Mouse (Mus musculus) CH12.LX (cell line): ENCODE measurements around the gene Fgd6.

ENCODE experiments used
- CTCF ChIP-seq, 2 experiments: IDR thresholded peaks in 1 of 2; conservative IDR thresholded peaks in 1 of 2; 2 replicates each; pipeline ENCODE4 v1.5.1; 2011 to 2012; ENCODE audit warnings: low read depth in 2 of 2, low read length in 2 of 2, improper control_type of control experiment in 1 of 2, inconsistent platforms in 1 of 2, mild to moderate bottlenecking in 1 of 2, moderate library complexity in 1 of 2
- EP300 ChIP-seq: IDR thresholded peaks from 2 replicates; pipeline ENCODE4 v1.6.1; 2011; ENCODE audit warnings: low read length, improper control_type of control experiment
- ETS1 ChIP-seq: conservative IDR thresholded peaks from 2 replicates; pipeline ENCODE4 v1.6.1; 2012; ENCODE audit warnings: low read depth, mild to moderate bottlenecking, inconsistent platforms, low read length, improper control_type of control experiment, moderate library complexity
- HCFC1 ChIP-seq: IDR thresholded peaks from 2 replicates; pipeline ENCODE4 v1.6.1; 2012; ENCODE audit warnings: low read depth, mild to moderate bottlenecking, inconsistent platforms, low read length, improper control_type of control experiment
- MAX ChIP-seq: IDR thresholded peaks from 2 replicates; pipeline ENCODE4 v1.6.1; 2011; ENCODE audit warnings: low read length, improper control_type of control experiment
- MAZ ChIP-seq: IDR thresholded peaks from 2 replicates; pipeline ENCODE4 v1.6.1; 2012; ENCODE audit warnings: low read depth, mild to moderate bottlenecking, inconsistent platforms, low read length, improper control_type of control experiment, moderate library complexity
- MXI1 ChIP-seq: IDR thresholded peaks from 2 replicates; pipeline ENCODE4 v1.6.1; 2011; ENCODE audit warnings: mild to moderate bottlenecking, low read depth, low read length, improper control_type of control experiment
- PAX5 ChIP-seq: IDR thresholded peaks from 2 replicates; pipeline ENCODE4 v1.6.1; 2012; ENCODE audit warnings: low read length, inconsistent platforms, mixed read lengths
- POLR2AphosphoS2 ChIP-seq: IDR thresholded peaks from 2 replicates; pipeline ENCODE4 v1.6.1; 2011; ENCODE audit warnings: low read depth, low read length, improper control_type of control experiment
- RCOR1 ChIP-seq: conservative IDR thresholded peaks from 2 replicates; pipeline ENCODE4 v1.6.1; 2012; ENCODE audit warnings: low read depth, mild to moderate bottlenecking, inconsistent platforms, low read length, improper control_type of control experiment
- SMC3 ChIP-seq: IDR thresholded peaks from 2 replicates; pipeline ENCODE4 v1.6.1; 2011; ENCODE audit warnings: low read depth, low read length, improper control_type of control experiment
- TBP ChIP-seq: conservative IDR thresholded peaks from 2 replicates; pipeline ENCODE4 v1.6.1; 2011; ENCODE audit warnings: low read depth, low read length, improper control_type of control experiment
- TCF12 ChIP-seq: IDR thresholded peaks from 2 replicates; pipeline ENCODE4 v1.6.1; 2014; ENCODE audit warnings: low read depth, mild to moderate bottlenecking, inconsistent platforms, low read length, improper control_type of control experiment
- USF1 ChIP-seq: IDR thresholded peaks from 2 replicates; pipeline ENCODE4 v1.6.1; 2014; ENCODE audit warnings: low read depth, mild to moderate bottlenecking, inconsistent platforms, low read length, improper control_type of control experiment

DNA sequence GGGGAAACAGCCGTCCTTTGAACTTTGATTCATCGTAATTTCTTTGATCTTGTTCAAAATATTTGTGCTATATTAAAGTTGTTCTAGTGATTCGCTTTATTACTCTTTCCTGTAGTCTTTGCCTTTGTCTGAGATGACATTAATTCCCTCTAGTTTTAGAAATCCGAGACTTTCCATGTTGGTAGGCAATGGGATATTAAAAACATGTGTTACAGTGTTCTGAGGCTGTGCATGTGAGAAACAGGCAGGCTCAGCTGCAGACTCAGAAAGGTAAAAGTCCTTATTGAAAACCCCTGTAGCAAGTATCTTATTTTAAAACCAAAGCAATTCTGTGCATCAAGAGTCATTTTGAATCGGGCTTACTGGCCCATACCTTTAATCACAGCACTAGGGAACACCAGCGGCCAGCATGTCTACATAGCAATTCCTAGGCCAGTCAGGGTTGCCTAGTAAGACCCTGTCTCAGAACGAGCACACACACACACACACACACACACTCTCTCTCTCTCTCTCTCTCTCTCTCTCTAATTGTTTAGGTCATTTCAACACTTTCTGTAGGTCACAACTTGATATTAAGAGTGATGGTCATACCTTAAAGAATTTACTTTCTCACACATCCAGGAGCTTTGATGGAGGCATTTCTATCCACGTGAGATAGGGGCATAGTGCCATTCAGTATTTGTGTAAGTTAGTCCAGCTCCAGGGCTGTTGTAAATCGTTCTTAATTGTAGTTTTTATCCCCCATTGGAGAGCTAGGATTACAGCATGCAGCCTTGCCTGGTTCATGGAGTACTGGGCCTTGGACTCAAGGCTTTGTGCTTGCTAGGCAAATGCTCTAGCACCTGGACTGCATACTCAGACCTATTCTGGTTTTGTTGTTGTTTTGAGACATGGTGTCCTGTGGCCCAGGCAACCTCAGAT, 75.3 kb downstream of the Fgd6 start:
- TF ChIP-seq USF1 (no peak), SMC3 (no peak), EP300 (no peak), MAX (no peak), CTCF (conservative IDR thresholded peaks at IDR 0.05 in 1 of 2, IDR thresholded peaks at IDR 0.05 in 1 of 2; ENCODE audit: low read depth in 2 of 2, low read length in 2 of 2) (no peak), POLR2AphosphoS2 (no peak), TBP (no peak), PAX5 (no peak), MAZ (no peak), HCFC1 (no peak), RCOR1 (no peak), MXI1 (no peak), ETS1 (no peak), TCF12 (no peak)
